Mouse (Mus musculus) stomach, postnatal 0 days (tissue): ENCODE measurements around the gene Acsl3. TPM values are rescaled to one million over a fixed set of nuclear protein-coding genes. Genes with fewer than 3 reads are reported as not detected.

Source experiments
- ATAC-seq: fragments of 200-750 bp; cut with Nextera tagmentation; 2 replicates; pipeline ENCODE4 v1.8.0; 2017; ENCODE audit not compliant: low FRiP score, low TSS enrichment
- DNase-seq: peaks from one replicate; pipeline ENCODE4 v3.0.0-alpha.2; 2016; ENCODE audit warnings: low spot score
- H3K27ac ChIP-seq: fragments of 300-500 bp; sonication (generic); replicated peaks from 2 replicates; pipeline ENCODE4 v1.5.1; 2014; ENCODE audit warnings: mild to moderate bottlenecking, control low read depth
- H3K27me3 ChIP-seq: fragments of 300-500 bp; sonication (generic); 2 replicates; pipeline ENCODE4 v1.6.1; 2014; ENCODE audit warnings: low read length; ENCODE audit not compliant: control insufficient read depth, insufficient read depth
- H3K36me3 ChIP-seq: fragments of 300-500 bp; sonication (generic); 2 replicates; pipeline ENCODE4 v1.6.1; 2014; ENCODE audit warnings: low read length, mixed read lengths; ENCODE audit not compliant: control insufficient read depth, insufficient read depth
- H3K4me1 ChIP-seq: fragments of 300-500 bp; sonication (generic); replicated peaks from 2 replicates; pipeline ENCODE4 v1.6.1; 2014; ENCODE audit warnings: antibody characterized with exemption; ENCODE audit not compliant: control insufficient read depth, insufficient read depth
- H3K4me2 ChIP-seq: fragments of 300-500 bp; sonication (generic); replicated peaks from 2 replicates; pipeline ENCODE4 v1.6.1; 2014; ENCODE audit warnings: low read depth, mild to moderate bottlenecking, control low read depth, moderate library complexity
- H3K4me3 ChIP-seq: fragments of 300-500 bp; sonication (generic); 2 replicates; pipeline ENCODE4 v1.5.1; 2014; ENCODE audit warnings: low read depth, low read length, control low read depth
- H3K9ac ChIP-seq: fragments of 300-500 bp; sonication (generic); 2 replicates; pipeline ENCODE4 v1.6.1; 2014; ENCODE audit warnings: mild to moderate bottlenecking, low read length, control low read depth, mixed read lengths
- H3K9me3 ChIP-seq: fragments of 300-500 bp; sonication (generic); 2 replicates; pipeline ENCODE4 v1.6.1; 2016; ENCODE audit warnings: low read length; ENCODE audit not compliant: control insufficient read depth
- CTCF ChIP-seq: IDR thresholded peaks from 2 replicates; pipeline ENCODE4 v1.5.1; 2016; ENCODE audit warnings: antibody characterized with exemption, low read depth, mild to moderate bottlenecking, moderate library complexity
- EP300 ChIP-seq: optimal IDR thresholded peaks from 2 replicates; pipeline ENCODE3; 2016; ENCODE audit warnings: antibody characterized with exemption
- WGBS: fragments of 180-500 bp; shearing (Covaris S2); extraction: QIAGEN DNeasy Blood & Tissue Kit; methylation state at CpG from one replicate; pipeline ENCODE4 v1.1.7; 2014; 5-methylcytosine and 5-hydroxymethylcytosine counted together
- polyA plus RNA-seq: library from polyadenylated mRNA; unstranded; fragments of >200 nt; fragmentation: Nextera tagmentation; extraction: Ambion mirVana; gene quantifications from 2 replicates; pipeline ENCODE4 v1.2.1, GENCODE M21; 2015

Acsl3 gene
- polyA plus RNA-seq, result 36.9 and 37.7 TPM in 2 replicates

GRCm38 (mm10) chr1:78657671-78658440 lies at the start of gene Acsl3, which contains the start of gene Utp14b:
Gene Acsl3, plus strand, starts transcription at chr1:78657825.
Gene Utp14b, plus strand, starts transcription at chr1:78658038.
- DNase-seq, result peak; percentile 99

GRCm38 (mm10) chr1:78609134-78609907 lies 48.3 kb upstream of the Acsl3 start:
- DNase-seq (no peak), ATAC-seq (peak; percentile 42; the same call in 1 of the 2 replicates)
- H3K4me3 ChIP-seq, result no peak overlapping the region
- H3K27me3 ChIP-seq, result no peaks in the 10 kb centered on the region
- 0 out of 2 replicates have a peak overlapping the region, but pooled peaks have one; percentile 24 for H3K27ac ChIP-seq
- TF ChIP-seq EP300, result no peak
- no peak for TF ChIP-seq CTCF
- 22% methylated on average over 12 of the region's 12 CpGs for WGBS
- H3K9me3 ChIP-seq, result no peaks in the 10 kb centered on the region
- no peaks in the 10 kb centered on the region for H3K36me3 ChIP-seq
- H3K4me1 ChIP-seq, result no peaks in the 10 kb centered on the region
- H3K4me2 ChIP-seq, result no peak overlapping the region
- no peak overlapping the region for H3K9ac ChIP-seq

More at GRCm38 (mm10) chr1:78657671-78658440, at the start of gene Acsl3, which contains the start of gene Utp14b:
- no peaks in the 10 kb centered on the region for H3K27me3 ChIP-seq
- 0 out of 2 replicates have a peak, but pooled peaks cover 3% of the 10 kb centered on the region for H3K4me1 ChIP-seq
- no peaks in the 10 kb centered on the region for H3K36me3 ChIP-seq
- H3K9me3 ChIP-seq, result no peaks in the 10 kb centered on the region
- peak; percentile 100 for ATAC-seq
- TF ChIP-seq CTCF (no peak), EP300 (no peak)
- peak within 1 kb of the TSS; percentile 85 for H3K4me2 ChIP-seq
- H3K9ac ChIP-seq, result peak within 1 kb of the TSS; percentile 93
- under 1% methylated on average over 90 of the region's 104 CpGs for WGBS
- H3K27ac ChIP-seq, result peak within 1 kb of the TSS; percentile 95
- H3K4me3 ChIP-seq, result peak within 1 kb of the TSS; percentile 98

GRCm38 (mm10) chr1:78611039-78611438 lies 46.6 kb upstream of the Acsl3 start:
- Histone ChIP-seq H3K4me1 (no peaks in the 10 kb centered on the region), H3K27me3 (no peaks in the 10 kb centered on the region), H3K9me3 (no peaks in the 10 kb centered on the region), H3K36me3 (no peaks in the 10 kb centered on the region), H3K4me3 (no peak overlapping the region), H3K9ac (no peak overlapping the region), H3K27ac (no peak overlapping the region), H3K4me2 (no peak overlapping the region)
- 68% methylated on average over 4 of the region's 4 CpGs for WGBS
- DNase-seq (no peak), ATAC-seq (no peak)
- TF ChIP-seq CTCF (no peak), EP300 (no peak)

- 48% methylated on average over 1 of the region's 1 CpGs for WGBS
- Histone ChIP-seq H3K4me3 (no peak overlapping the region), H3K27me3 (no peaks in the 10 kb centered on the region), H3K4me1 (no peaks in the 10 kb centered on the region), H3K27ac (no peak overlapping the region), H3K9me3 (no peaks in the 10 kb centered on the region), H3K4me2 (no peak overlapping the region), H3K9ac (no peak overlapping the region), H3K36me3 (no peaks in the 10 kb centered on the region)
- TF ChIP-seq CTCF (no peak), EP300 (no peak)
- DNase-seq (peak; percentile 40), ATAC-seq (peak; percentile 81; the same call in 1 of the 2 replicates)
These were observed 44.7 kb upstream of the Acsl3 start for GRCm38 (mm10) chr1:78612959-78613358.

GRCm38 (mm10) chr1:78624352-78624751 lies 33.3 kb upstream of the Acsl3 start:
- H3K4me1 ChIP-seq, result no peaks in the 10 kb centered on the region
- no peaks in the 10 kb centered on the region for H3K27me3 ChIP-seq
- ATAC-seq (no peak), DNase-seq (no peak)
- H3K36me3 ChIP-seq, result no peaks in the 10 kb centered on the region
- TF ChIP-seq EP300 (no peak), CTCF (no peak)
- 82% methylated on average over 2 of the region's 2 CpGs for WGBS
- no peak overlapping the region for H3K4me2 ChIP-seq
- no peaks in the 10 kb centered on the region for H3K9me3 ChIP-seq
- no peak overlapping the region for H3K4me3 ChIP-seq
- no peak overlapping the region for H3K27ac ChIP-seq
- no peak overlapping the region for H3K9ac ChIP-seq
